In the genomic region with DNA sequence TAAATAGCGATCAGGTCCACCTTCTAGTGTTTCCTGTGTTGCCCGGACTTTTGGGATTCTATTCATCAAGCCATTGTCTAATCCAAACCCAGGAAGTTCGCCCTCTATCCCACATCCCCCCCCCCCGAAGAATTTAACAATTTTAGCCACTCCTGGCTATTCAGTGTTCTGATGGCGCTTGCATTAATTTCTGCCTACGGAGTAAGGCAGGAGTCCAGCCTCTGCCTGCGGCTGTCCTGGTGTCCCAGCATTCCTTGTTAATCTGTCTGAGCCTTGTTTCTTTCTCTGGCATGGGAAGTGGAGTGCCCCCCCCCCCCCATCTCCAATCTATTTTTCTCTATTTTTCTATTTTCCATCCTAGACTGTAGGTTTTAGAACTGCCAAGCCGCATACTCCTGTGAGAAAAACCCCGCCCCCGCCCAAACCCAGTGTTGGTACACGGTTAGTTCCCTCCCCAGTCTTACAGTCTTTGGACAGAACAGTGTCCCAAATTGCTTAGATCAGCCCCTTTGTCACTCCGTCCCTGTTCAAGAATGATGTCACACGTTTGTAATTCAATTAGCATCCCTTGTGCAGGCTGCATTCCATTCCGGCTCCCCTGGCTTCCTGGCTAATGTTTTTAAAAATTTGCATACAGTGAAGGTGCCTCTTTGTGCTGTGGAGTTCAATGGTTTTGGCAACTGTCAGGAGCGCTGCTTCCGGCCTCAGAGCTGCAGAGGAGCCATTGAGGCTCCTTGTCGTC, we compare ENCODE assay signal across 8 mouse cellular contexts. TPM values are rescaled to one million over a fixed set of nuclear protein-coding genes. Genes with fewer than 3 reads are reported as not detected.
A peak's percentile ranks its signal among the peaks of the same experiment; 100 is the strongest.
DNase-seq lines count a peak whose midpoint lies in the region; ATAC-seq and TF ChIP-seq lines count a peak whose summit lies in the region.

No protein-coding gene starts in this region.

- no peaks in the 10 kb centered on the region for H3K9me3 ChIP-seq in ES-E14 (ENCODE audit: control insufficient read depth, insufficient read depth, low read depth, low read length)

- H3K27ac ChIP-seq in ES-E14 (ENCODE audit: insufficient read depth, low read depth, low read length, poor library complexity, severe bottlenecking), result peak overlapping the region; percentile 23

- H3K4me1 ChIP-seq in ES-E14 (ENCODE audit: control insufficient read depth in 2 of 2, insufficient read depth in 2 of 2, low read length in 2 of 2, poor library complexity in 1 of 2), result peaks cover 3 to 11% of the 10 kb centered on the region in 2 experiments; a peak in 2 of 4 replicates

- no peaks in the 10 kb centered on the region for H3K36me3 ChIP-seq in ES-E14 (ENCODE audit: control insufficient read depth, insufficient read depth, low read length, poor library complexity, severe bottlenecking)

- 0 out of 4 replicates have a peak overlapping the region, but pooled peaks have one; percentile 11 to 19 for H3K4me3 ChIP-seq in ES-E14 (ENCODE audit: insufficient read depth in 1 of 2, low read depth in 1 of 2, low read length in 2 of 2, poor library complexity in 1 of 2, severe bottlenecking in 1 of 2)

- no peak overlapping the region for H3K9ac ChIP-seq in ES-E14 (ENCODE audit: insufficient read depth, low read depth, low read length, poor library complexity, severe bottlenecking)

- in situ Hi-C loops in ES-E14 (cut with MboI; ENCODE audit: low sequenced_read_pairs in 2 of 2, unreplicated experiment in 2 of 2), result loop anchor here in 1 of 2 experiments (10.0 kb wide), 1 partner anchor 65 kb away; no protein-coding TSS in a partner anchor

- DNase-seq in cerebellum, adult 9-11 months, result peak; percentile 26
- DNase-seq in ES-E14 (ENCODE audit: low read depth, low spot score), result peak; percentile 75
- DNase-seq in frontal cortex, adult 2 months (ENCODE audit: extremely low spot score in 1 of 2, low spot score in 1 of 2), result peak; percentile 33 to 52
- peak; percentile 54 for DNase-seq in kidney, postnatal 14 days
- DNase-seq in retina, embryonic 14.5 days (ENCODE audit: low spot score), result peak; percentile 54
- no peak for DNase-seq in adrenal gland, postnatal 25 days
- no peak for DNase-seq in B cell, adult 2 months

- no peak for ATAC-seq in cerebellum, adult (ENCODE audit: insufficient number of reproducible peaks, low FRiP score, low TSS enrichment)

TF ChIP-seq in ES-E14, 5 proteins besides CTCF, POLR2A, EP300 and RAD21:
- TF ChIP-seq CHD2 (IDR thresholded peaks at IDR 0.05; ENCODE audit: low read depth, low read length) (no peak), MAFK (IDR thresholded peaks at IDR 0.05; ENCODE audit: insufficient read depth, low read depth, low read length) (peak; percentile 84)

RNA-seq across cellular contexts. Expression of a gene that starts 15.4 kb away (rescaled TPM):
- total RNA-seq in ES-E14 (2012; rRNA removed), result 0.89 TPM in 1 of 2 replicates, not detected in the other
- polyA plus RNA-seq in frontal cortex, adult 2 months (2012; rRNA removed), result 0.21 and 0.34 TPM in 2 replicates
- not detected in 2 replicates for total RNA-seq in adrenal gland, postnatal 25 days (2021)

RNA-seq across cellular contexts. Expression of a gene that starts 44.1 kb away (rescaled TPM):
- 34.8 and 35.9 TPM in 2 replicates for total RNA-seq in ES-E14 (2012; rRNA removed)
- polyA plus RNA-seq in frontal cortex, adult 2 months (2012; rRNA removed), result 18.8 and 22.0 TPM in 2 replicates
- 9.5 and 11.3 TPM in 2 replicates for total RNA-seq in adrenal gland, postnatal 25 days (2021)

RNA-seq across cellular contexts. Expression of a gene that starts 57.6 kb away (rescaled TPM):
- 13.3 and 28.1 TPM in 2 replicates for total RNA-seq in ES-E14 (2012; rRNA removed)
- 28.7 and 36.2 TPM in 2 replicates for polyA plus RNA-seq in frontal cortex, adult 2 months (2012; rRNA removed)
- 9.6 and 16.8 TPM in 2 replicates for total RNA-seq in adrenal gland, postnatal 25 days (2021)

Comparison
In these comparisons a context has a peak if more than half of its experiments do, and no peak if none do; other contexts are left out.
1. DNase-seq: peak in cerebellum, adult 9-11 months (single experiment), ES-E14 (single experiment), frontal cortex, adult 2 months (2 of 2), kidney, postnatal 14 days (single experiment) and retina, embryonic 14.5 days (single experiment); none in adrenal gland, postnatal 25 days (single experiment) and B cell, adult 2 months (0 of 2).